Mouse (Mus musculus) midbrain, postnatal 0 days (tissue): Measurements from ENCODE around the gene Ntn1. TPM values are rescaled to one million over a fixed set of nuclear protein-coding genes. Genes with fewer than 3 reads are reported as not detected.

Experiments used
- ATAC-seq: fragments of 200-750 bp; cut with Nextera tagmentation; 2 replicates; pipeline ENCODE4 v1.8.0; 2017; ENCODE audit warnings: moderate number of reproducible peaks, mild to moderate bottlenecking, moderate TSS enrichment, moderate library complexity; ENCODE audit not compliant: low FRiP score
- DNase-seq: peaks from one replicate; pipeline ENCODE4 v3.0.0-alpha.2; 2015; ENCODE audit warnings: low spot score
- H3K27ac ChIP-seq: fragments of 300-500 bp; sonication (generic); 2 replicates; pipeline ENCODE4 v1.5.1; 2014; ENCODE audit warnings: low read depth, mild to moderate bottlenecking, low read length, mixed read lengths
- H3K27me3 ChIP-seq: fragments of 300-500 bp; sonication (generic); 2 replicates; pipeline ENCODE4 v1.6.1; 2014; ENCODE audit warnings: low read length, control low read depth, mixed read lengths; ENCODE audit not compliant: insufficient read depth
- H3K36me3 ChIP-seq: fragments of 300-500 bp; sonication (generic); 2 replicates; pipeline ENCODE4 v1.6.1; 2014; ENCODE audit warnings: low read length, control low read depth, mixed read lengths; ENCODE audit not compliant: insufficient read depth
- H3K4me1 ChIP-seq: fragments of 300-500 bp; sonication (generic); 2 replicates; pipeline ENCODE4 v1.6.1; 2014; ENCODE audit warnings: mild to moderate bottlenecking, control low read depth, antibody characterized with exemption, low read length, mixed read lengths; ENCODE audit not compliant: insufficient read depth
- H3K4me2 ChIP-seq: fragments of 300-500 bp; sonication (generic); 2 replicates; pipeline ENCODE4 v1.6.1; 2014; ENCODE audit warnings: low read depth, mild to moderate bottlenecking, low read length, mixed read lengths; ENCODE audit not compliant: poor library complexity, severe bottlenecking
- H3K4me3 ChIP-seq: fragments of 300-500 bp; sonication (generic); 2 replicates; pipeline ENCODE4 v1.5.1; 2014; ENCODE audit warnings: low read depth, mild to moderate bottlenecking, low read length, moderate library complexity
- H3K9ac ChIP-seq: fragments of 300-500 bp; sonication (generic); replicated peaks from 2 replicates; pipeline ENCODE4 v1.6.1; 2014; ENCODE audit warnings: mild to moderate bottlenecking, low read length, moderate library complexity, mixed read lengths; ENCODE audit not compliant: poor library complexity, severe bottlenecking
- H3K9me3 ChIP-seq: fragments of 300-500 bp; sonication (generic); 2 replicates; pipeline ENCODE4 v1.6.1; 2016; ENCODE audit warnings: low read length, control low read depth
- CTCF ChIP-seq: IDR thresholded peaks from 2 replicates; pipeline ENCODE4 v1.5.1; 2016; ENCODE audit warnings: antibody characterized with exemption, mild to moderate bottlenecking
- WGBS: fragments of 180-500 bp; shearing (Covaris S2); extraction: QIAGEN DNeasy Blood & Tissue Kit; methylation state at CpG from one replicate; pipeline ENCODE4 v1.1.7; 2014; 5-methylcytosine and 5-hydroxymethylcytosine counted together
- polyA plus RNA-seq: library from polyadenylated mRNA; unstranded; fragments of >200 nt; fragmentation: Nextera tagmentation; extraction: Ambion mirVana; gene quantifications from 2 replicates; pipeline ENCODE4 v1.2.1, GENCODE M21; 2015
- total RNA-seq: library from RNA; depleted of rRNA; stranded (reverse); fragments of >200 nt; gene quantifications from 2 replicates; pipeline ENCODE4 v1.2.3, GENCODE M21; 2014

Ntn1 gene
- total and polyA plus RNA-seq, 2 experiments from 2014 or later, result 9.6 to 66.4 TPM

DNA sequence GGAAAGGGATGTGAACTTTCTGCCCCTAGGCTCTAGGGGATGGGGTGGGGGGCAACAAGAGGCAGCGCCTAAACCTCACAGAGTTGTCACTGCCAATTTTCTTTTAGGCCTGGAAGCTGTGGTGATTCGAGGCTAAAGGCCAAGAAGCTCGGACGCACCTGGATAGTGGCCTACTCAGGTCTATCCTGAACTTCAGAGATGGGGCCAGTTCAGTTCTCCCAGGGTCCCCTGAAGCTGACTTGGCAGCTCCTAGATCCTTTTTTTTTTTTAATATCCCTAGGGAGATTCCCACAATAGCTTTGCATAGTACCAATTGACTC lies 13.2 kb downstream of the Ntn1 start:
- Histone ChIP-seq H3K4me1 (peaks cover 4% of the 10 kb centered on the region), H3K9ac (no peak overlapping the region), H3K27ac (peak overlapping the region; percentile 47; the same call in 1 of the 2 replicates), H3K36me3 (no peaks in the 10 kb centered on the region), H3K27me3 (peaks cover 54% of the 10 kb centered on the region), H3K4me3 (peak overlapping the region; percentile 57), H3K4me2 (peak overlapping the region; percentile 94), H3K9me3 (no peaks in the 10 kb centered on the region)
- no peak for TF ChIP-seq CTCF
- DNase-seq (no peak), ATAC-seq (no peak)
- WGBS, result 33% methylated on average over 4 of the region's 4 CpGs

DNA sequence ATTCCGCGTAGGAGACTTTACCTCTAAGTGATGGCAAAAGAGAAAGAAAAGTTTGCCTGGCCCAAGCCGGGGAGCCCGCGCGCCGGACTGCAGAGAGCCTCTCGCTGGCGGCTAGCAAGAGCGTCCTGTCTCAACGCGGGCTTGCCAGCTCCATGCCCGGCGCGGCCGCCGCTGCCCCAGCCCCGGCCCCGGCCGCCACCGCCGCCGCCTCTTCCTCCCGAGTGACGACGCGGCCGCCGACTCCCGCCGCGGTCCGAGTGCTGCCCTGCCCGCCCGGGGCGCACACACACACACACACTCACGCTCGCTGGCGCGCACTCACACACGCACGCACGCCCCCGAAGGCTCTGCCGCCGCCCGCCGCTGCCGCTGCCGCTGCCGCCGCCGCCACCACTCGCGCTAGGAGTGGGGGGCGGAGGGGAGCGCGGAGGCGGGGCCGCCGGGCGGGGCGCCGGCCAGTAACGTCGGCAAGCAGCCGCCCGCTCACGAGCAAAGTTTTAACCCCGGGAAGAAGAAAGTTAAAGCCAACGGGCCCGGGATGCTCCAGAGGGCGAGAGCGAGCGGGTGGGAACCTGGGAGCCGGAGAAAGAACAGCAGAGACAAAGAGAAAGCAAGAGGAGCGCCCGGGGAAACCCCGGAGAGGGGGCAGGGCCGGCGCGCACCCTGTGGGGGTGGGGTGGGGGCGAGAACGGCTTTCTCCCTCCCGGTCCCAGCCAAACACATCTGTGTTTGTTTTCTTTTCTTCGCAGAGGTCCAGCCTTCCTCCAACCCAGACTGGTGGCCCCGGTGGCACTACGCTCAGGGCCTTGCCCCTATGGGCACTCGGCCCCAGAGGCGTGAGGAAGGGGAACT lies 13.8 kb downstream of the Ntn1 start:
- ATAC-seq (peak; percentile 72), DNase-seq (peak; percentile 67)
- TF ChIP-seq CTCF, result no peak
- H3K4me2 ChIP-seq, result peak overlapping the region; percentile 94
- peak overlapping the region; percentile 57 for H3K4me3 ChIP-seq
- peak overlapping the region; percentile 47; the same call in 1 of the 2 replicates for H3K27ac ChIP-seq
- H3K4me1 ChIP-seq, result peaks cover 4% of the 10 kb centered on the region
- 1% methylated on average over 57 of the region's 90 CpGs for WGBS
- H3K27me3 ChIP-seq, result peaks cover 51% of the 10 kb centered on the region
- no peaks in the 10 kb centered on the region for H3K36me3 ChIP-seq
- H3K9me3 ChIP-seq, result no peaks in the 10 kb centered on the region
- H3K9ac ChIP-seq, result peak overlapping the region; percentile 48; the same call in 1 of the 2 replicates

DNA sequence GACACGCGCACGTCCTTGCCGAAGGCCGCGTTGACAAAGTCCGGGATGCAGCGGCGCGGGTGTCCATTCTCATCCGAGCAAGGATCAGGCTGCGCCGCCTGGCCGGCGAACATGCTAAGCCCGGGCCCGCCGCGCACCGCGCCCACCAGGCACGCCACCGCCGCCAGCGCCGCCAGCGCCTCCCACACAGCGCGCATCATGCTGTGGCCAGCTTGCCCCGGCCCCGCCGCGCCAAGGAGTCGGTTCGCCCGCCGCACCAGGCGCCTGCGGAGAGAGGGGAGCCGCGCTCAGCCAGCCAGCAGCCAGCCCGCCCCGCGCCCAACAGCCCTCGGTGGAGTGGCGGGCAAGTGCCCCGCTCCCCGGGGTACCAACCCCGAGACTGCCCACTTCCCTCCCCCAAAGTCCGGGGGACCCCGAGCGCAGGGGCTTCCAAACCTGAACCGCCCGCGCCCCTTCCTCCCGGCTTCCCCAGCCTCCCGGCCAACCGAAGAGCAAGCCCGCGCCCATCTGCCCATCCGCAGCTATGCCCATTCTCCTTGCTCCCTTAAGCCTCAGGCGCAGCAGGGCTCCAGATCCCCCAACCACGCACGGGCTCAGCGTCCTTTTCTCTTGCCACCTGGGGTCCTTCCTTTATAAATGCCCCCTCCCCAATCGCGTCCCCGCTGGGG lies 14.6 kb downstream of the Ntn1 start:
- no peak for DNase-seq
- Histone ChIP-seq H3K4me1 (peaks cover 4% of the 10 kb centered on the region), H3K36me3 (no peaks in the 10 kb centered on the region), H3K9me3 (no peaks in the 10 kb centered on the region), H3K4me3 (peak overlapping the region; percentile 57), H3K27ac (peak overlapping the region; percentile 47; the same call in 1 of the 2 replicates), H3K4me2 (peak overlapping the region; percentile 94), H3K9ac (peak overlapping the region; percentile 48; the same call in 1 of the 2 replicates), H3K27me3 (peaks cover 46% of the 10 kb centered on the region)
- 0 out of 2 replicates have a peak, but pooled peaks have one; percentile 31 for ATAC-seq
- no peak for TF ChIP-seq CTCF
- under 1% methylated on average over 40 of the region's 68 CpGs for WGBS

DNA sequence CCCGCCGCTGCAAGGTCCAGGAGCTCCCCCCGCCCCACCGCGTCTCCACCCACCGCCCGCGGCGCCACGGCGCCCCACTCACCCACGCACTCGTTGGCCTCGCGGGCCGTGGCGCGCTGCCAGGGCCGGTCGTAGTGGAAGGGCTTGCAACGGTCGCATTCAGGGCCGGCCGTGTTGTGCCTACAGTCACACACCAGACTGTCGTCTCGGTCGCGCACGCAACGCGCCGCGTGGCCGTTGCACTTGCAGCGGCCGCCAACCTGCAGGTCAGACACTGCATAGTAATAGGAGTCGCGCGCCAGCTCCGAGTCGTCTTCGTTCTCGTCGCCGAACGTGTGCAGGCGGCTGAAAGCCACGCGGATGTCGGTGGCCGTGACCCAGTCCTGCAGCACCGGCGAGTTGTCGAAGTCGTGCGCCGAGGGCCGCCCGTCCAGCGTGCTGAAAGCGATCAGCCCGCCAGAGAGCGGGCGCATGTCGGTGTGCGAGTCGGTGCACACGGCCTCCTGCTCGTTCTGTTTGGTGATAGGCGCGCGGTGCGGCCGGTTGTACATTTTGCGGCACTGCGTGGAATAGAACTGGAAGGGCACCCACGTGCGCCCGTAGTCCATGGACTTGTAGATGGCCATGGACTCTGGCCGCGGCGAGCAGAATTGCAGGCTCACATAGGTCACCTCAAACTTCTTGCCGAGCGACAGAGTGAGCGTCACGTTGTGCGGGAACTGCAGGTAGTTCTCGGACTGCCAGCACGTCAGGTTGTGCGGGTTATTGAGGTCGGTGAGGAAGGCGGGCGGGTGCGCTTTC lies 15.4 kb downstream of the Ntn1 start:
- under 1% methylated on average over 93 of the region's 94 CpGs for WGBS
- Histone ChIP-seq H3K4me2 (peak overlapping the region; percentile 94), H3K27me3 (peaks cover 38% of the 10 kb centered on the region), H3K4me3 (peak overlapping the region; percentile 57), H3K4me1 (peaks cover 4% of the 10 kb centered on the region), H3K27ac (no peak overlapping the region), H3K36me3 (no peaks in the 10 kb centered on the region), H3K9me3 (no peaks in the 10 kb centered on the region), H3K9ac (peak overlapping the region; percentile 46)
- ATAC-seq (peak; percentile 35), DNase-seq (peak; percentile 50)
- TF ChIP-seq CTCF, result no peak

DNA sequence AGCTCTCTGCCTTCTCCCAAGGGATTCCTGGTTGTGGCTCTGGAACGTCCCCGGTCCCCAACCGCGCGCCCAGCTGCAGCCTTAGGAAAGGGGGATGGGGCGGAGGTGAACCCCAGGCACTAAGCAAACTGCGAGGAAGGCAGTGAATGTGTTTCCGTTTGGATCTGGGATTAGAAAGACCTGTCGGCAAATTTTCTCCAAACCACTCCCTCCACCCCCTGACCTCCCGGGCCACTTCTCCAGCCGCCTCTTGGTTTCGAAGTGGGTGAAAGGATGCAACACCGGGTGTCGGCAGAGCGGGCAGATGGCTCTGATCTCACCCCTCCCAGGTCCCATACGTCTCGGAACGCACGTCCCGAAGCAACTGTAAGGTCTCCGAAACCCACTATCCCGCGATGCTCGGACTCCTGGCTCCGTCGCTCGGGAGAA lies 16.0 kb downstream of the Ntn1 start:
- H3K4me1 ChIP-seq, result peaks cover 4% of the 10 kb centered on the region
- no peaks in the 10 kb centered on the region for H3K36me3 ChIP-seq
- H3K27ac ChIP-seq, result no peak overlapping the region
- H3K4me2 ChIP-seq, result peak overlapping the region; percentile 94
- peak overlapping the region; percentile 46 for H3K9ac ChIP-seq
- ATAC-seq (peak; percentile 24; the same call in 1 of the 2 replicates), DNase-seq (no peak)
- WGBS, result 0% methylated on average over 27 of the region's 27 CpGs
- H3K9me3 ChIP-seq, result no peaks in the 10 kb centered on the region
- peak overlapping the region; percentile 57 for H3K4me3 ChIP-seq
- peaks cover 38% of the 10 kb centered on the region for H3K27me3 ChIP-seq
- TF ChIP-seq CTCF, result no peak
